Mouse (Mus musculus): ENCODE results near the gene Myt1. TPM values are rescaled to one million over a fixed set of nuclear protein-coding genes. Genes with fewer than 3 reads are reported as not detected.
"Not testable (repeated sequence)": the region's sequence is repeated elsewhere in the genome, so short reads cannot be mapped to it uniquely, and the experiment has no call there.

Myt1 gene
- total RNA-seq, 2 experiments from 2014 or later: not detected

- no peak for ATAC-seq (replicated peaks; ENCODE audit: poor library complexity)
These were observed 12.7 kb downstream of the Myt1 start for GRCm38 (mm10) chr2:181775786-181776185.

GRCm38 (mm10) chr2:181777715-181778114 lies 14.6 kb downstream of the Myt1 start:
- 0 out of 2 replicates have a peak, but pooled peaks have one; percentile 44 for ATAC-seq (replicated peaks; ENCODE audit: poor library complexity)

- no peak for ATAC-seq (replicated peaks; ENCODE audit: poor library complexity)
These were observed 18.3 kb downstream of the Myt1 start for GRCm38 (mm10) chr2:181781421-181781820.

- ATAC-seq (replicated peaks; ENCODE audit: poor library complexity): no peak
These were observed 24.7 kb downstream of the Myt1 start for GRCm38 (mm10) chr2:181787852-181788251.

GRCm38 (mm10) chr2:181789396-181789795 lies 26.3 kb downstream of the Myt1 start:
- ATAC-seq (replicated peaks; ENCODE audit: poor library complexity): no peak

- ATAC-seq (replicated peaks; ENCODE audit: poor library complexity): not testable (repeated sequence)
These were observed 30.1 kb downstream of the Myt1 start for GRCm38 (mm10) chr2:181793186-181793585.

GRCm38 (mm10) chr2:181795641-181796130 lies 32.6 kb downstream of the Myt1 start:
- ATAC-seq (replicated peaks; ENCODE audit: poor library complexity): no peak

- no peak for ATAC-seq (replicated peaks; ENCODE audit: poor library complexity)
These were observed 34.5 kb downstream of the Myt1 start for GRCm38 (mm10) chr2:181797672-181798071.

- peak; percentile 66 for ATAC-seq (replicated peaks; ENCODE audit: poor library complexity)
These were observed 66.0 kb downstream of the Myt1 start for GRCm38 (mm10) chr2:181829032-181829650.

- no peak for ATAC-seq (replicated peaks; ENCODE audit: poor library complexity)
These were observed 69.6 kb downstream of the Myt1 start for GRCm38 (mm10) chr2:181832745-181833144.

- peak; percentile 95 for ATAC-seq (replicated peaks; ENCODE audit: poor library complexity)
These were observed 74.5 kb downstream of the Myt1 start, which contains the start of gene Pcmtd2 for GRCm38 (mm10) chr2:181837372-181838292. TSS of gene Pcmtd2 (plus strand) at chr2:181837854.

GRCm38 (mm10) chr2:181838293-181838680 lies 75.2 kb downstream of the Myt1 start:
- 0 out of 2 replicates have a peak, but pooled peaks have one; percentile 10 for ATAC-seq (replicated peaks; ENCODE audit: poor library complexity)

- ATAC-seq (replicated peaks; ENCODE audit: poor library complexity): no peak
These were observed 82.7 kb downstream of the Myt1 start for GRCm38 (mm10) chr2:181845709-181846394.

- peak; percentile 94 for ATAC-seq (replicated peaks; ENCODE audit: poor library complexity)
These were observed 100.8 kb downstream of the Myt1 start, which contains the start of gene Polr3k for GRCm38 (mm10) chr2:181863791-181864535. TSS of gene Polr3k (plus strand) at chr2:181864337.

GRCm38 (mm10) chr2:181864536-181864860 lies 101.4 kb downstream of the Myt1 start:
- ATAC-seq (replicated peaks; ENCODE audit: poor library complexity): 0 out of 2 replicates have a peak, but pooled peaks have one; percentile 0

- ATAC-seq (replicated peaks; ENCODE audit: poor library complexity): peak; percentile 45
These were observed 103.8 kb downstream of the Myt1 start for GRCm38 (mm10) chr2:181866931-181867330.

GRCm38 (mm10) chr2:181871039-181871438 lies 107.9 kb downstream of the Myt1 start:
- ATAC-seq (replicated peaks; ENCODE audit: poor library complexity): no peak

Measured in megakaryocyte progenitor cell, adult 5-6 weeks (primary cell).